Mouse (Mus musculus) ovary, adult 18-20 months (tissue): ENCODE data around the gene Crisp2.
"Not testable (repeated sequence)": the region's sequence is repeated elsewhere in the genome, so short reads cannot be mapped to it uniquely, and the experiment has no call there.

ENCODE experiments used
- DNase-seq: peaks from one replicate; pipeline ENCODE4 v3.0.0; 2022; ENCODE audit warnings: low spot score, mixed read lengths

Crisp2 gene

DNA sequence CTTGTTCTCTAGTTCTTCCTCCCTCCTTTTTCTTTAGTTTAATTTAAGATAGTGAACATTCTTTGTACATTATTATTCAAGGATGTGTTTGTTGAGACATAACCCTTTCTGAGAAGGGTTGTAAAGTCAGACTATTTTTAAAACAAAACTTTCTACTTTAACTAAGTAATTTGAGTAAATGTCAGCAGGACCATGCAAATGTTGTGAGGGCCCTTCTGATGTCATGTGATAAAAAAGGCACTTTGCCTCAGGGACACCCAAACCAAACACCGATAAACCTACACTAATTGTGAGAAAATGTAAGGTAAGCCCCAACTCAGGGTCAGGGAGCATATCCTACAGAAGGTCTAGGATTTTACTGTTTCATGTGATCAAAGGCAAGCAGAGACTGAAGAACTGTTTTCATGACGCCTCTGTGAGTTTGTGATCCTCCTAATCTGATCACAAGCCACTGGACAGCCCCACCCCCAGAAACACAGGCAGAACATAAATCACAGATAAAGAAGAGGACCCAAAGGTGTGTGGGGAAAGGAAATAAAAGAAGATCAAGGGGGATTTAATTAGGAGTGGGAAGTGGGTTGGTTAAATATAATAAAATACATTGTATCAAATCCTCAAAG lies at the start of gene Crisp2:
TSS of gene Crisp2 (minus strand) at position 51 of the 620 bp plus-strand sequence.
- DNase-seq = no peak

GRCm38 (mm10) chr17:40855065-40855464 lies 48.3 kb upstream of the Crisp2 start:
- DNase-seq = no peak

DNA sequence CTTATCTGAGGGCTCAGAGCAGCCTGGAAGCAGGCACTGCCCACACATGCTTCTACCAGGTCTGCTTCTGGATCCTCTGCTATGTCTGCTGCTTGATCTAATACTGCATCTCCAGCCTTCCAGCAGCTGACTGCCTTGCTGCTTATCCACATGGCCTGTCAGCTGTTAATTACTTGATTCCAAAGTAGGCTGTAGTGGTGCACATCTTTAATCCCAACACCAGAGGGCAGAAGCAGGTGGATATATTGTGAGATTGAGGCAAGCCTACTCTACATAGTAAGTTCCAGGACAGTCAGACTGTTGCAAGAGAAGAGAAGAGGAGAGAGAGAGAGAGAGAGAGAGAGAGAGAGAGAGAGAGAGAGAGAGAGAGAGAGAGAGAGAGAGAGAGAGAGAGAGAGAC lies 30.5 kb upstream of the Crisp2 start:
- no peak for DNase-seq

DNA sequence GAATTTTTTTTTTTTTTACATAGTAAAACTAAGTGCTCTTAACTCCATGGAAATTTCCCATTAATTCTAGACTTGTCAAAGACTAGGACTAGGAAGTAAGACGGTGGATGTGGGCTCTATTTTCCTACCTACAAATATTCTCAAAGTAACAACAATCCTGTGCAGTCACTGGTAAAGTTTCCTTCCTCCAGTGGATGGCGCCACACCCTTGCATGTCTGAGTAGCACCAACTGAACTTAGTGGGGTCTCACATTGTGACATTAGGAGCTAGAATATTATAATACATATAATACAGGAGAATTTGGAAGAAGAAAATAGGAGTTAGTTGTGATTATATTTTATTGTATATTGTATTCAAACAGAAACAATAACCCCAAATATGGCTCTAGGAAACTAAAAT lies 25.1 kb upstream of the Crisp2 start:
- DNase-seq = no peak

GRCm38 (mm10) chr17:40824549-40824948 lies 17.7 kb upstream of the Crisp2 start:
- DNase-seq = no peak

DNA sequence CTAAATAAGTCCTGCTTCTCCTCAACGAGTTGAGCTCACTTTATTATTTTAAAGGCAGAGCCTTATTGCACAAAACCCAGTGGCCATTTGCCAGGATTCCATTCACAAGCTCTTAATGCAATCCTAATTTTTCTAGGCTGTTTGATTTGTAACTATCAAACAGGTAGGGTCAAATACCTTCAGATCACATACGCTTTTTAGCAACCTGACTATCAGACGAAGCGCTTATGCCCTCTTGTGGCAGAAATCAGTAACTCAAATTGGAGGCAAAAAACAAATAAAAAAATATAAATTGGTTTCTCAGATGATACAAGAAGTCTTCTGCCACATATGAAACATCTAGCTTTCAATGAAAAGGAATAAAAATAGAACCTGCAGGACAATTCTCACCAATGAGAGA lies 17.0 kb upstream of the Crisp2 start:
- DNase-seq = no peak

- DNase-seq = no peak
Measured at GRCm38 (mm10) chr17:40821477-40821876, 14.7 kb upstream of the Crisp2 start.

GRCm38 (mm10) chr17:40817340-40817943 lies 10.6 kb upstream of the Crisp2 start:
- no peak for DNase-seq

DNA sequence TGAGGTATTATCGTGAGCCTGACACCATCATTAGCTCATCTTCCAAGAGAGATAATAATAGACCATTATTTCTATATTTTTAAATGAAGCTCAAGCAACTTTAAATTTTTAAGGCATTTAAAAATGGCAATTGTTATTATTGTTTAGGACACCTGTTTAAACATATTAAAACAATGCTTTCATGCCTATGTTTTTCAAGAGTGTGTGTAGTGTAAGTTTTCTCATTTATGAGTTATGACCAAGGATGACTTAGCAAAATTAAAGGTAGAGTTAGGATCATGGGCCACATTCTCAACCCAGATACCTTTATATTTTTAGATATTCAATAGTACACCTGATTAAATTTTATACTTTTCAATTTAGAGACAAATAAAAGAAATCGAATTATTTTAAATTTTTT lies 5.5 kb upstream of the Crisp2 start:
- DNase-seq = no peak

DNA sequence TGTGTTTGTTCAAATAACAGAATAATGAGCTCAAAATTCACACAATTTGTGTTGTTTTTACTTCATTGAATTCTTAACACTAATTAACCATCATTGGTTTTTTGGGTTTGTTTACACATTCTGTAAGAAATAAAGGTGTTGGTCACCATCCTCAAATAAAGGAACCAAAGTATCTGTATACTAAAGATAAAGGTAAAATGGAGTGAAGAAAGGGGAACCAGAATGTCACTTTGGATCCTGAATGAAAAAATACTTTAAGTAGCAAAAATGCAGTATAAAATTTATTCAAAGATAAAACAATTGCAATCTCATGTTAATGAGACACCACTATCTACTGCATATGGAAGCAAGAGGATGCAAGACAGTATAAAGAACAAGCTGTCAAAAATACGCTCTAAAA lies 4.8 kb upstream of the Crisp2 start:
- no peak for DNase-seq

DNA sequence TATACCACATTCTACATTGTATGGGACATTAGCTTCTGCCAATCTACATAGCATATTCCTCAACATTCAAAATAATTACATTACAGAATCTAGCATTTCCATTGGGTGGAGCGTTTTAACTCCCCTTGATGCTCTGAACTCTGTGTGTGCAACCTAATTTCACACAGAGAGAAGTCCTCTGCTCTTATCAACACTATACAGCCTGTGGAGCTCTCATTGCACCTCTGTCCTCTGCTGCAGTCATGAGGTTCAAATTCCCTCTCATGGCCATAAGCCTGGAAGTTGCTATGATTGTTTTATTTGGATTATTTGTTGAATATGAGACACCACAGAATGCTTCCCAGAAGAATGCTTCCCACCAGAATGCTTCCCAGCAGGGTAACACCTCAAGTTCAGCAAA lies 4.1 kb upstream of the Crisp2 start, which contains the start of gene Rhag:
TSS of gene Rhag (plus strand) at position 193 of the 400 bp plus-strand sequence.
- DNase-seq = no peak

DNA sequence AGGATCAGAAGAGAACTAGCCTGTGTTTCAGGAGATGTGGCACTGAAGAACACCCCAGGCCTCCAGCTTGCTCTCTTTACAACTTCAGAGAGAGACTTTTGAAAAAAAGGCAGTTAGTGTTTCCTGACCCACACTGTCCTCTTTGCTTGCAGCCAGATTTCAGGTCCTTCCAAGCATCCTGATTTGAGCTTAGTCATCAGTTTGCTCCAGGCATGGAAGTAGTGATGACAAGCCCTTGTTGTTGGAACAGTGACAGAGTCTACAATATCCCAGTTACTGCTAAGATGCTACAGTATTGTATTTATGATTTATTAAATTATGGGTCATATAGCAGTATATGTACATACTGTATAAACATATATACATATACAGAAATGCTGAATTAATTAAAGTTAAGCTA lies 1.3 kb upstream of the Crisp2 start:
- DNase-seq = no peak

- DNase-seq = no peak
Measured at GRCm38 (mm10) chr17:40806550-40806949, 253 bp downstream of the Crisp2 start.

- DNase-seq = no peak
Measured at GRCm38 (mm10) chr17:40802707-40803340, 4.0 kb downstream of the Crisp2 start.

DNA sequence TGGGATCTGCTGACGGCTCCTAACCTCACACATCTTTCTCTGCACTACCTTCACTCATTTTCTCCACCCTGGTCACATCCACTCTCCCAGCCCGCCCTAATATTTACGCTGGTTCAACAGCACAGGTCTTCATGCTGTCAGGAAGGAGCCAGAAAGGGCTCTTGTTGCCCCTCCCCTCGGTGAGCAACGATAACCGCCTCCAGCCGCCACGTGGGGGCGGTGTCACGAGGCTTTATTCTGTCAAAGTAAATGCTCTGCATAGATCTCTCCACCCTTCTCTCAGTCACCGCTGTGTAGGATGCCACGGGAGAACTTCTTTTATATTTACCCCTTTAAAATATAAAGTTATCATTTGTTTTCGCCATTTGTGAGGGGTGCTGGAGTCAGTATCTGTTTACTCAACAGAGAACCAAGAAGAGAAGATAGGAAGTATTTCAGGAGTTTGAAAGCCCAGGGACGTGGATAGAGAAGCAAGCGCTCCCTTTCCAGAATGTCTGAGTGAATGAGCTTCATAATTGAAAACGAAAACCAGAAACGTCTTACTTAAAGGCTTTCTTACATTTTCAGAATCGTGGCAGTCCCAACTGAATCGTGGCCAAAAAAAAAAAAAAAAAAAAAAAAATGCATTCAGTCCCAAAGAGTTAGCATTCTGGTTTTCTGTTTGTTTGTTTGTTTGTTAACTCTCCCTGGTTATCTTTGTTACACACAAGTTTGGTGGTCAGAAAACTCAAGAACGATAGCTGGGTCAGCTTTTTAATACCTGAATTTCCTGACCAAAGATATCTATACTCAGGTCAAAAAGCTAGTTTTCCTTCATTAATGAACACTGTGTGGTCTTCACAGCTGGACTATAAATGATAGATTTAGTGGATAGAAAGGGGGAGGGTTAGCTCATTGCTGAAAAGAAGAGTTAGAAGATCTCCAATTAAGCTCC lies 12.6 kb downstream of the Crisp2 start:
- DNase-seq = no peak

DNA sequence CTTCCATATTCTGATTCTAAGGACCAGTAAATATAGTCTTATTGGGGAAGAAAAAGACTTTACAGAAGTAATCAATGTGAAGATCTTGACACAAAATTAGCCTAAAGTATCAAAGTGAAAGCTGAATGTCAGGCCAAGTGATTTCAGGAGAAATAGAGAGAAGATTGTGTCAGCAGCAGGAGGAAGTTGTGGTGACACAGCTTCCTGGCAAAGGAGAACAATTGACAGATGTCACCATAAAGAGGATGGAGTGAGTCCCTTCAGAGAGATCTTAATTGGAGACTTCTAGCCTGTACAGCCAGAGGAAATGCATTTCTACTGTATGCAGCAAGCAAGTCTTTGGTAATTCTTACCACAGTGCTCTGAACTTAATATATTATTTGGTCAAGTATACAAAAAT lies 16.9 kb downstream of the Crisp2 start:
- DNase-seq = no peak

DNA sequence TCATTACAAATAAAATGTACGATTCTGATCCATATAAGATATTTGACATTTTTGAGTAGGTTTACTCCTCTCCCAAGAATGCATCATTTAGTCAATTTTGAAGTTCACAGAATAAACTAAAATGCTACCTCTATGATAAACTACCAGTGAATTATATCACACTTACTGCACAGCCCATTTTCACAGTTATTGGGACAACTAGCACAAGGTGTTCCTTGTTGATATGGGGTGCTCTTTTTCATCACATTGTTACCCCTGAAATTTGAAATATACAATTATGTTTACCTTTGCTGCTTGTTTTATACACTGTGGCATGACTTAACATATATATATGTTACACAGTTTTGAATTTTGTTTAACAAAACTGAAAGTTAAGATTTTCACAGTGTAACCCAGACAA lies 39.7 kb downstream of the Crisp2 start:
- no peak for DNase-seq

- DNase-seq = no peak
Measured at GRCm38 (mm10) chr17:40763662-40764061, 43.1 kb downstream of the Crisp2 start.

DNA sequence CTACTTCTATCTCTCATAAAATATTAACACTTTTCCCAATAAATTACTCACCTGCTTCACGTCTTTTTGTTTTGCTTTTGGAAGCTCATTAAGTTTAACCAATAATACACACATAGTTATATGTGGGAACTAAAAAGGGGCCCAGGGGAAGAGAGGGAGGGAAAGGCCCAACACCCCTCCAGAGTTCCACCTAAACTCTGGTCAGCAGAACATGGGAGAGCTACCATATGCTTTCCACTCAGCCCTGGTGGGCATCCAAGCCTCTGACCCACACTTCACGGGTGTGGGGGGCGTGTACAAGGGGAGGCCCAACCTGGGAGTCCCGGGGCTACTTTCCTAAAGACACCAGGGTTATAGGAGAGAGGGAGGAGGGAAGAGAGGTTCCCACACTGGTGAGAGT lies 75.1 kb downstream of the Crisp2 start:
- DNase-seq = no peak

DNA sequence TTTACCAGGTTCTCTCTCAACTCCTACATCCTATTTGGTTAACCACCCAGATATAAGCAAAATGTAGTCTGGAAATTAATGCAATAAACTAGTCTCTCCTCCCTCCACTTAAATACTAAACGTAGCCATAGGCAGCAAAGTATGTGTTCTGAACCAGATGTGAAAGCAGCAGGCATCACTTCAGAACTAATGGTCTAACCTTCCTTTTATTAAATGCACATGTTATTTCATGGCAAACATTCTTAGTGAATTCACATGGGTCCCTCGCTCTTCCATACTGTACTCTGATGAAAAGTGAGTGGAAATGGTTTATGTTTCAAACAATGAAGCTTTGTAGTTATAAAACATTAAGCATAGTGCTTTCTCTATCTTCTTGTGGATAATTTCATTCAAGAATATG lies 75.5 kb downstream of the Crisp2 start:
- DNase-seq = no peak

GRCm38 (mm10) chr17:40726820-40727219 lies 80.0 kb downstream of the Crisp2 start, which contains the start of gene Esp1:
Esp1 (plus strand) TSS chr17:40727120.
- no peak for DNase-seq

GRCm38 (mm10) chr17:40717055-40717454 lies 89.7 kb downstream of the Crisp2 start:
- DNase-seq = not testable (repeated sequence)
